Mouse (Mus musculus): Measurements from ENCODE around the gene Sf3a3.
"Not testable (repeated sequence)": the region's sequence is repeated elsewhere in the genome, so short reads cannot be mapped to it uniquely, and the experiment has no call there.

Gene Sf3a3

DNA sequence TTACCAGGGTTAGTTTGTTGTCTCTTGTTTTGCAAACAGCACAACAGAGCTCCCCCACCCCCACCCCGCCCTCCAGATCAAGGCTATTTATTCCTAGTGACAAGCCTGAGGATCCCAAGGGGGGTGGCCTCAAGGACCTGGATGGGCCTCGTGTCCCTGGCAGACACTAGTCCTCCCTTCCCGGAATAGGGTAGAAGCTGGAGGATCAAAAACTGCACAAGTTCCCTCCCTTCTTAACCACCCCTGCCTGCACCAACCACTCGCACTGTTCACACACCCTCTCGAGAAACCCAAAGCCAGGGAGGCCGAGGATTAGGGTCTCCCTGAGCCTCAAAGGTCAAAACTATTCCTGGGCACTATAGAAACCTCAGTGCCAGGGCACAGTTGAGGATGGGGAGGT lies 14.8 kb upstream of the Sf3a3 start:
- no peak for DNase-seq (ENCODE audit: low read depth, low spot score)

DNA sequence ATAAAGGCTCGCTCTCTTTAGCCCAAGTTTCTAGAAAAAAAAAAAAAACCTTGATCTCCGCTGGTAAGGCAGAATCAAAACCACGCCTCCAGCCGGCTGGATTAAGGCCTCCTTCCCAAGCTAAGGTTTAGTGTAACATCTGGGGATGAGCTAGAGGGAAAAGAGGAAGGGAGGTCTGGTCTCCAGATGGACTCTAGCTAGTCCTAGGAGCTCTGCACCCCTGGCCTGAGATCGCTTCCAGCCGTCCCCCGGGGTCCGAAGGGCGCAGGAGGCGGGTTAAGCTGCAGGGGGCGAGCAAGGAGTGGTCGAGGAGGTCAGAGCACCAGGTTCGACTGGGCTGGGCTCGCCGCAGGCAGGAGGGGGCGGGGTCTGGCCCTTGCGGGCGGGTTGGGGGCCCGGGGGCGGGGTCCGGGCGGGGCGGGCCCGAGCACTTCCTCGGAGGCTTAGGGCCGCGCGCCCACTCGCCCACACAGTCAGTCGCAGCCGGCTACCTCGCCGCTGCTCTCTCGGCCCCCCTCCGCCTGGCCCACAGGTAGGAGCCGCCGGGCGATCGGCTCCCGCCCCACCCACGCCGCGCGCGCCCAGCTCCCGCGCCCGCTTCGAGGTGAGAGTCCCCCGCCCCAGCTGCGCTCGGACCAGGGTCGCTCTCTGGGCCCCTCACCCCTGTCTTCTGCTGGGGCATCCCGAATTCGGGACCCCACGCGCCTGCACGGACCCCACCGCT lies 14.2 kb upstream of the Sf3a3 start, which contains the start of gene Fhl3:
TSS of gene Fhl3 (plus strand) at position 454 of the 724 bp plus-strand sequence.
- DNase-seq (ENCODE audit: low read depth, low spot score): peak; percentile 80

DNA sequence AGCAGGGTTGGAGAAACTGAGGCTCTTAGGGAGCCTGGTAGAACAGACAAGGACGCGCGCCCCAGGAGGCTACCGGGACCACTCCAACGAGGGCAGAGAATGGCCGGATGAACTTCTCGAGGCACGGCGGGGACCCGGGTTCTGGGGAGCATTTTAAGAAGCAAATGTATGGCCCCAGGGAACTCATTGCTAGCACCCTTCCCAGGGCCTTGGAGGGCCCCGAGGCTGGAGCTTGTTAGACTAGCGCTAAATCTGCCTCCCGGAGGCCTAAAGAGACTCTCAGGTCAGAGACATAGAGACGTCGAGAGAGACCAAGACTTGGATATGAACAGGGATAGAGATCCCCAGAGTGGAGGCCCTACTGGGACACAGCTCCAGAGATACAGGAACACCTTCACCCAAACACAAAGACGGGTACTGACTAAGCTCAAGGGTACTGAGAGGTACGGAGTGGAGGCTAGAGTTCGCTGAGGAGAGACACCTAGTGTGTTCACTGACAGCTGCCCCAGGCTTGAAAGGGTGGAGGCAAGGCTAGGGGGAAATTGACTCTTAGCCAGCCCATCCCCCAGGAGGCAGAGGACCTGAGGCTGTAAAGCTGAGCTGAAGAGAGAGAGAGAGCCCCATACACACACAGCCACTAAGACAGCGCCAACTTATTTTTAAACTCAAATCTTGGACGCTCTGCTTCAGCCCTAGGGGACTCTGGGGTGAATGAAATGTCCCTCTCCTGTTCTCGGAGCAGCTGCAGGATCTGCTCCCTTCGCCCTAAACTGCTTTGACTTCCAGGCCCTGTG lies 13.3 kb upstream of the Sf3a3 start:
- peak; percentile 58 for DNase-seq (ENCODE audit: low read depth, low spot score)

DNA sequence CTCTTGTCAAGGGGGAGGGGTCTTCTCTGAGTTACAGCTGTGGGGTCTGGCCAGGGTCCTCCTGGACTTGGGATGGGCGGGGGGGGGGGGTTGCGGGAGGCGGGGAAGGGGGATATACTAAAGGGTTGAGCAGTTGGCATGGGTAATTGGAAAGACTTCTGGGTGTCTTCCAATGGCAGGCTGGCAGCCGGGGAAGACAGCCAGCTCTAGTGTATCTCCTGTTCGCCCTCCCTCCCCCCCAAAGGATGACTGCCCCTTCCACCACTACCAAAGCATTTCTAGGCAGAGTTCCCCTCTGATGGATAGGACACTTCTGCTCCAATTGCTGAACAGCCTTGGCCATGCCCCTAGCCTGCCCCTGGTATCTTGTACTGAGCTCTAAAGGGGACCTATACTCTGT lies 12.7 kb upstream of the Sf3a3 start:
- DNase-seq (ENCODE audit: low read depth, low spot score): no peak

DNA sequence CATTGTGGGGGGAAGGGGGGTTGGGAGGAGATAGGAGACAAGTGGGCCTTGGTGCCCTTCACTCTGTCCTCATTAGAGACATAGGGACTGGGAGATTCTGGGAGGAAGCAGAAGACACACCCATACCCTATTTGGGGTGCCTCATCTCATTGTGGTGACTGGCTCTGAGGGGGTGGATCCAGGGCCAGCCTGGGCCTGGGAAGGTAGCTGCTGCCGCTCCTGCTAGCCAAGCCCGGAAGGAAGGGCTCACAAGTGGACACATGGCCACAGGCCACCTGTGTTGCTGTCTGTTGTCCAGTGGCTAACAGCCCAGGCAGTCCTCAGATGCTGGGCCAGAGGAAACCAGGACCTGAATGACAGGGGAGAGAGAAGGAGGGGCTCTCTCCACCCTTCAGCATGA lies 11.2 kb upstream of the Sf3a3 start:
- DNase-seq (ENCODE audit: low read depth, low spot score): peak; percentile 42

DNA sequence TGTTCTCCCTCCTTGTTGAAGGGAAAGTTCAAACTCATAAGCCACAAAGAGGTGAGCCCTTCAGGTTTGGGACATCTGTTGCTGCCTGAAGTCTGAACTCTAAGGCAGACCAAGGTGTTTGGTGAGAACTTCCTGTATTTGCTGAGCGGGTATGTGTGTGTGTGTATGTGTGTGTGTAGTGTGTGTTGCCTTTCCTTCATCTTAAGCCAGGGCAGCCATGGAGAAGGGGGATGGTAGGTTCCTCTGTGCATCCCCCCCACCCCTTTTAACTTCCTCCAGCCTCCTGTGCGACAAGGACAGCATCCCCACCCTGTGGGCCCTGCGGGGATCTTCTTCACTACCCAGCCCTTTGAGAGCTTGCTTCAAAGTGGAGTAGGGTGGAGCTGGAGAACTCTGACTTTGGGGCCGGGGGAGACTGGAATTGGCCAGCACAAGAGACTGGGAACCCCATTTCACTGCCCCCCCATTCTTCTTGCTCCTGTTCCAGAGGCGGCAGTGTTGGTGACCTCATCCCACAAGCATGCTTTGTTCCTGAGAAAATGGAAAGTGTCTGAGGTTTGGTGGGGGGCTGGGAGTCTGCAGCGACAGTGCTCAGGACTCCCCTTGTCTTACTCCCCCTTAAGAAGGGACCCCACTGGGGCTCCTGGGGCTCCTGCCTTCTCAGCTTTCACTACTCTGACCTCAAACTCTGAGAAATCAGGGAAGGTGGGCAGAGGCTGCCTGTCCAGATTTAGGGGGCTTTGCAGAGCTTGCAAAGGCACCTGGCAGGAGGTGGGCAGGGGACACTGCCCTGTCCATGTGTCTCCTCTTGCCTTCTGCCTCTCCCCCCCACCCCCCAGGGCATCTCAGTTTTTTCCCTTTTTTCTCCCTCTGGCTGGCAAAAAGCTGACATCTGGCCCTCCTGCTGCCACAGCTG lies 10.4 kb upstream of the Sf3a3 start:
- peak; percentile 78 for DNase-seq (ENCODE audit: low read depth, low spot score)

DNA sequence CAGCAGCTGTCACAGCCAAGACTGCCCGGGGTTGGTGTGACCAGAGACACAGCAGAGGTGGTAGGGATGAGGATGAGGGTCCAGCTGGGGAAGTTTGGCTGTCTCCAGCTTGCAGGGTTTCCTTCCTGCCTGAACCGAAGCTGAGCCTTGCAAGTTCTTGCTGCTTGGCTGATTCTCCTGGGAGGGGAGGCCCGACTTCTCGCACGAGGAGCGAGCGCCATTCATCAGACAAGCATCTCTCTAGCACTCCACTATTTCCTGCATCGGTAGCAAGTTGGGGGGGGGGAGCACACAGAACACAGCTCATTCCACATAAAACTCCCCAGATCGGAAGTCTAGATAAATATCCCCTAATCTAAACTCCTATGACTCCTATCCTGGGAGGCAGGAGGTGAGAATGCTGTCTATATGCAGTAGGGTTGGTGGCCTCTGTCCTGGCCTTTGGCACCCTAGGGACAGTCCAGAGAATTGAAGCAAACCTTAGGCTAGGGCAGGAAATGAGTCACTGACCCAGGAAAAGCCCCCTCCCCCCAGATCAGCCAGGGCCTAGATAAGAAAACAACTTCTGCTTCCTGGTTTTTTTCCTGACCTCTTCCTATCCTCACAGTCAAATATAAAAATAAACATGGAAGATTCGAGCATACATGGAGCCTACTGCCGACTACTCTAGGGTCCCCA lies 9.6 kb upstream of the Sf3a3 start:
- DNase-seq (ENCODE audit: low read depth, low spot score): peak; percentile 25

DNA sequence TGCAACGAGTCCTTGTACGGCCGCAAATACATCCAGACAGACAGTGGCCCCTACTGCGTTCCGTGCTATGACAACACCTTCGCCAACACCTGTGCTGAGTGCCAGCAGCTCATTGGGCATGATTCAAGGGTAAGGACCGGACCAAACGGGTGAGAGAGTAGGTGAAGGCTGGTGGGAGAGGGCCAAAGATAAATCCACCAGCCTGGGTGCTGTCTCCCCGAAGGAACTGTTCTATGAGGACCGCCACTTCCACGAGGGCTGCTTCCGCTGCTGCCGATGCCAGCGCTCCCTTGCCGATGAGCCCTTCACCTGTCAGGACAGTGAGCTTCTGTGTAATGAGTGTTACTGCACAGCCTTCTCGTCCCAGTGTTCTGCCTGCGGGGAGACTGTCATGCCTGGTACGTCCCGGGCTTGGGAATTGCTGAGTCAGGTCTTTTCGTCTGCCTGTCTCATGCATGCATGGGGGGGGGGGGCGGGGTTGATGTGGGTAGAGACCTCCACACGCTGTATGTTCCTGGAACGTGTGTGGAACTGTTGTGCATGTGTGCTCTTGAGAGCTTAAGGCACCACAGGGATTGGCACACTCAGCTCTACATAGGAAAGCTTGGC lies 8.8 kb upstream of the Sf3a3 start:
- DNase-seq (ENCODE audit: low read depth, low spot score): no peak

DNA sequence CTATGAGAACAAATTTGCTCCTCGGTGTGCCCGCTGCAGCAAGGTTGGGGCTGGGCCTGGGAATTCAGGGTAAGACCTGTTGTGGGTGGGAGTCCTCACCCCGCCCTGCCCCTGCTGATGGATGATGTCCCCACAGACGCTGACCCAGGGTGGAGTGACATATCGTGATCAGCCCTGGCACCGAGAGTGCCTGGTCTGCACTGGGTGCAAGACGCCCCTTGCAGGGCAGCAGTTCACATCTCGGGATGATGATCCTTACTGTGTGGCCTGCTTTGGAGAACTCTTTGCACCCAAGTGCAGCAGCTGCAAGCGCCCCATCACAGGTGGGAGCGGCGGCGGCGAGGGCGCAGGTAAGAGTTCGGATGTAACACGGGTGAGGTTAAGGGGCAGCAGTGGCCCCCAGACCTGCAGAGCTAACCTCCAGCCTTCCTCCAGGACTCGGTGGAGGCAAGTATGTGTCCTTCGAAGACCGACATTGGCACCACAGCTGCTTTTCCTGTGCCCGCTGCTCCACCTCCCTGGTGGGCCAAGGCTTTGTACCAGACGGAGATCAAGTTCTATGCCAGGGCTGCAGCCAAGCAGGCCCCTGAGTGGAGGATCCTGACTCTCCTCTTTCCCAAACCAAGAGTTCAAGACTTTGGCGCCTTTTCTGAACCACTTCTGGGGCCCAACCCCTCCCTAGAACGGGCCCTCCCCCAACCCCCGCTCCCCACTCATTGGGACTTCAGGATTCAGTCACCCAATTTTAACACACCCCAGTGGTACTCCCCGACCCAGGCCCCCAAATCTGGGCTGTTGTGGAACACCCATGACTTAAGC lies 7.0 kb upstream of the Sf3a3 start:
- DNase-seq (ENCODE audit: low read depth, low spot score): not testable (repeated sequence)

DNA sequence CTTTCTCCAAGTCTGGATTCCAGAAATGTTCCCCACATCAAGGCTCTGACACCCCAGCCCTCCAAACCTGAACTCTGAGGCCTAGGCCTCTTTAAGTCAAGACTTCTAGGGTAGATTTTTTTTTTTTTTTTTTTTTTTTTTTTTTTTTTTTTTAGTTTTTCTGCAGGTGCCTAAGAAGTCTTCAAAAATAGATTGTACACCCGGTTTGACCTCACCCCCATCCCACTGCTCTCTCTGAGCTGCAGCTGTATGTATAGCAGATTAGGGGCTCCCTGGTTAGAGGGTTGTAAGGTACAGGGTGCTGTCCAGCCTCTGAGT lies 6.4 kb upstream of the Sf3a3 start:
- not testable (repeated sequence) for DNase-seq (ENCODE audit: low read depth, low spot score)

DNA sequence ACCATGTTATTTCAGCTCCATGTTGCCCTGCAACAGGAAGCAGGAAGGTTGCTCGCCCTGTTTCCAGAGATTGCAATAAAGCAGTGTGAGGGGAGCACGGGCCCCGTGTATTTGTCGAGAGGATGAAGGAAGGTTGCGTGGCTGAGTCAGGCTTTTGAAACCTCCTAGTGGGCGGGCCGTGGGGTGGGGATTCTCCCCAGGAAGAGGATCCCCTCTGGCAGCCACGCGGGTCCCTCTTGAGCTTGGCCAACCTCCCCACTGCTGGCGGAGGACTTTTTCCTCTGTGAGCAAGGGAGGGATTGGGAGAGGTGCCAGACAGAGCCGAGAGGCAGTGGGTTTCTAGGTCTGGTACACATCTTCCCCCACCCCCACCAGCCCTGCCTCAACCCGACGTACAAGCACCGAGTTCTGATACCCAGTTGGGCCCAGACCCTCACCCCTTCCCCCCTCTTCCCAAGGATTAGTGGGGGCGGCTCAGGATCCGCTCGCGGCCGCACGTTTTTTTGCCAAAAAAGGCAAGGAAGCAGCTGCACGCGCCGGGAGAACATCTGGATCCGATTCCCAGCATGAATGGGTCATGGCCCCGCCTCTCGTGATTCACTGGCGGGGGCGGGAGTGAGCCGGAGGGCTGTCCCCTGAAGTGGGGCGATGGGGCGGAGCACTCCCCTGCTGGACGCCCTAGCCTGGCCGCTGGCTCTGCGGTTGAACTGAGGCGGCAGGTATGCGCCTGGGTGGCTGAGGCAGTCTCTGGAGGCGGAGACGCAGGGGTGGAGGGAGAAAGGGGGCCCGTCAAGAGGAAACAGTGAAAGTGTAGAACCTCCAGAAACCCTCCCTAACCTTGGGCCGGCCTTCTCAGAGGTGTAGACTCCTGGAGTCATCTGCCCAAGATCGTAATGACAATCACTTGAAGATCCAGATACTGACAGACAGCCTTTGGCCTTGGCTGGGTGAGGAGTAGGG lies 5.8 kb upstream of the Sf3a3 start:
- DNase-seq (ENCODE audit: low read depth, low spot score): peak; percentile 78

DNA sequence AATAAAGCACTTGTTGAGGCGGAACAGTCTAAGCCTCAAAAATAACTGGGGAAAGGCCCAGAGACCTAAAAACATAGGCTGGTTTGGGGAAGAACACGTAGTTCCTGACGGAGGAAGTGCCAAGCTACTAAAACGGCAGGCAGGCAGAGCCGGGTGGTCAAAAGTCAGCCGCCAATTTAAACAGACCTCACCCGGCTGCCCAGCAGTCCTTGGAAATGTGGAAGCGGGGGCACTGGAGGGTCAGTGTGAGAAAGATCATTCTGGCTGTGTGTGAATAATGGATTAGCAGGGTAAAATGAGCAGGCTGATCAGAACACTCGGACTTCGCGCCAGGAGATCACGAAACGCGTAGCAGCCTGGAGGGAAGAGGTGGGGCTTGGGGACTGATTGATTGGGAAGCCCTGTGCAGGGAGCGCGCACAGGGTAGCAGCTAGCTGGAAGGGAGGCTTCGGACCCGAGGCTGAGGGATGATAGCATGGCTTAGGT lies 4.6 kb upstream of the Sf3a3 start:
- DNase-seq (ENCODE audit: low read depth, low spot score): peak; percentile 38

DNA sequence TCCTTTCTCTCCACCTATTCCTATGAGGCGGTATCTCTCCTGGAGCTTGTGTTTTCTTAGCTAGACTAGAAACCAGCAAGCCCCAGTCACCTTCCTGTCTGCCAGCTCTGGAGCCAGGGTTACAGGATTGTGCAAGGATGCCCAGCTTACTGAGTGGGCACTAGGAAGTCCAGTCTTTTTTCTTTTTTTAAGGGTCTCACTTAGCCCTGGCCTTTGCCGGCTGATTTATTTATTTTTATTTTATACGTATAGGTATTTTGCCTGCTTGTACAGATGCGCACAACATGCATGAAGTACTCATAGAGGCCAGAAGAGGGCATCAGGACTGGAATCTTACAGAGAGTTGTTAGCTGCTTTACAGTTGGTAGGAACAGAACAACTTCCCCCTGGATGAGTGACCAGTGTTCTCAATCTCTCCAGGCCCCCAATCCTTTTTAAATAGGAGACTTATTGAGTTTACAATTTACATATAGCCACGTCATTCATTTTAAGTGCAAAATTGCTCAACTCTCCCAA lies 3.7 kb upstream of the Sf3a3 start:
- DNase-seq (ENCODE audit: low read depth, low spot score): peak; percentile 80

DNA sequence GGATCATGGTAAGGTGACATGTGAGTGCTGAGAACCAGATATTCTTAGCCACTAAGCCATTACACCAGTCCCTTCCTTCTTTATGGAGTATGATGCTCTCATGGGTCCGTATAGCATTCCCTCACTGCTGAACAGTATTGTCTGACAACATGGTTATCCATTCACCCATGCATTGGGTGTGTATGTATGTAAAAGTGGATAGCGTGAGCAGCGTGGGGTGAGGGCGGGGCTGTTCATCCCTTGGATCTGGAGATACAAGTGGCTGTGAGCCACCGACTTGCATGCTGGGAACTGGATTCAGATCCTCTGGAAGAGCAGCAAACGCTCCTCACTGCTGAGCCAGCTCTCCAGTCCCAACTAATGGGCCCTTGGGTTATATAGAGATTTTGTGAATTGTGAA lies 2.0 kb upstream of the Sf3a3 start:
- no peak for DNase-seq (ENCODE audit: low read depth, low spot score)

DNA sequence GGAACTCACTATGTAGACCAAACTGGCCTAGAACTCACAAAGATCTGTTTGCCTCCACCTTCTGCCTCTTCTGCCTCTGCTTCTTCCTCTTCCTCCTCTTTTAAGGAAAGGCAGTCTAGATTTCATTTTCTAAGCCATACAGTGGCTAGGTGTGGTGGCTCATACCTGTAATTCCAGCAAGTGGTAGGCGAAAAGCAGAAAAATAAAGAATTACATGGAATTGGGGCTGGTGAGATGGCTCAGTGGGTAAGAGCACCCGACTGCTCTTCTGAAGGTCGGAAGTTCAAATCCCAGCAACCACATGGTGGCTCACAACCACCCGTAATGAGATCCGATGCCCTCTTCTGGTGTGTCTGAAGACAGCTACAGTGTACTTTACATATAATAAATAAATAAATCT lies 726 bp upstream of the Sf3a3 start:
- DNase-seq (ENCODE audit: low read depth, low spot score): not testable (repeated sequence)

DNA sequence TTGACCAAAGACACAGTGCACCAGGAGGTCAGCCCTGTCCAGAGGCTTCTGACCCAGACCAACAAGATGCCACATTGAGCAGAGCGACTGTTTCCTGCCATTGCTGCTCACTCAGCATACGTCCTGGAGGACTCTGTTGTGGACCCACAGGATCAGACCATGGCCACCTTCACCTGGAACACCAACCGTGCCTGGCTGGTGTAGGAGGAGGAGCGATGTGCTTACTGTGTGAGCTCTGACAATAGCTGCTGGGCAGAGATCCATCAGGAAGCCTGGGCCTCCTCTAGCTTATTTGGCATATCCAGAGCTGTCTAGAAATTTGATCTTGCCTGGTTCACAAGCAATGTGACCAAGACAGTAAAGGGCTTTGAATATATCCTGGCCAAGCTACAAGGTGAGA lies 4.5 kb downstream of the Sf3a3 start:
- DNase-seq (ENCODE audit: low read depth, low spot score): no peak

DNA sequence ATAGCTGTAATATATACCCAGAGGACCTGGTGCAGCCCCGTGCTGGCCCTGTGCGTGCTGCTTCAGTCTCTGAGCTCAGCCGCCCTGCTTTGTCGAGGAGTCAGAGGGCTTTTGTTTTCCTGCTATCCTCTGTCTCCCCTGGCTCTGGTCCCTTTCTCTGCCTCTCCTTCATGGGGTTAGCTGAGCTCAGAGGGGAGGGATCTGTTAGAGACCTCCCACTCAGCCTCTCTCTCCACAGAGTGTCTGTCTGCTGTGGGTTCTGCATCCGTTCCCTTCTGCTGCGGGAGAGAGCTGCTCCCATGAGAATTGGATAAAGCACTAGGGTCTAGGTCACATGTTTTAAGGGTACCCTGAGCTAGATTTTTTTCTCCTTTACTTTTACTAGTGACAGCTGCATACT lies 11.5 kb downstream of the Sf3a3 start:
- DNase-seq (ENCODE audit: low read depth, low spot score): no peak

DNA sequence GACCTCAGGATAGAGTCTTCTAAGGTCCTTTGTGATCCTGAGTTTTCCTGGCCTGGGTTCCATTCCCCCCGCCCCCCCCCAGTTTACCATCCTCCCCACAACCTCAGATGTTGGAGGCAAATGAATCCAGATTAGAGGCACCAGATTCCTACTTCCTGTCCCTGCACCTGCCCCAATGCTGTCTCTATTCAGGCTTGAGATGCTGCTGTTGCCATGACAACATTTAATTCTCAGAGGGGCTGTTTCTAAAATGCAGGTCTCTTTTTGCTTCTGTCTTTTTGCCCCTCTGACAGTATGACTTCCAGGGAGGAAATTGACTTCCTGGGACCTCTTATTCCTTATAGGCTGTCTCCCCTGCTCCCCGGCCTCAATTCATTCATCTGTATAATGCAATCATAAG lies 22.4 kb downstream of the Sf3a3 start:
- DNase-seq (ENCODE audit: low read depth, low spot score): no peak

DNA sequence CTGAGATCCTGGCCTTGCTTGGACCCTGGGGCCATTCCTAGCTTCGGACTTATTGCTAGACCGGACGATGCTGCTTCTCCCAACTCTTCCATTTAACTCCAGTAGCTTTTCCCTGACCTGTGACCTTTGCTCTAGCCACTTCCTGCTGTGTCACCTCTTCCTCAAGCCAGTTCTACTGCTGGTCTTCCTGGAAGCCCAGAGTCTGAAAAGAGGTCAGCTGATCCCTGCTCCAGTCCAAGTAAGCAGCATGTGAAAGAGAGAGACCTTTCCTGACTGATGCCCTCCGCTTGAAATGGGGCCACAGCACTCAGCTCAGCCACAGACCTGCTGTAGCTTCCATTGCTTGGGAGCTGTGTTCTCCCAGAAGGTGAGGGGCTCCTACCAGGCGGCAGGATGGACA lies 22.9 kb downstream of the Sf3a3 start:
- DNase-seq (ENCODE audit: low read depth, low spot score): no peak
